Mouse (Mus musculus) stomach, postnatal 0 days (tissue): ENCODE results near the gene Mblac2.

ENCODE experiments used
- CTCF ChIP-seq: IDR thresholded peaks from 2 replicates; pipeline ENCODE4 v1.5.1; 2016; ENCODE audit warnings: antibody characterized with exemption, low read depth, mild to moderate bottlenecking, moderate library complexity
- EP300 ChIP-seq: optimal IDR thresholded peaks from 2 replicates; pipeline ENCODE3; 2016; ENCODE audit warnings: antibody characterized with exemption

- TF ChIP-seq CTCF = no peak
- TF ChIP-seq EP300 = no peak
Observed at GRCm38 (mm10) chr13:81710266-81710665, 875 bp upstream of the Mblac2 start.
